In the genomic region with DNA sequence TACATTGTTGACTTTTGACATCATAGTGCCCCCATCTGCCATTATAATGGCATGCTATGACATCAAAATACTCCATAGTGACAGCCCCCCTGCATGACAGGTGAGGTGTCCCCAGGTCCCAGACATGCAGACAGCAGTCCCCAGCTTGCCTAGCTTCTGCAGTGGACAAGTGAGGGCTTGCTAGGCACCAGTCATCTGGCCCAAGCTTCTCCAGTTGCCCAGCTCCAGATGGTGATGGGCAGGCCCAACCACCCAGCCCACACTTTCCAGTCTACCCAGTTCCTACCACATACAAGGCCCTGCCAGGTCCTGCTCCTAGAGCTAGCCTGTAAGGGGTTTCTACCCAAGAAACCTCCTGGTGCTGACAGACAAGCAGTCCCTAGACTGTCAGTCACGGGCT, we compare ENCODE assay signal across 38 mouse cellular contexts. TPM values are rescaled to one million over a fixed set of nuclear protein-coding genes. Genes with fewer than 3 reads are reported as not detected.
"Had no signal": no experiment of that assay in that cellular context is flagged by ENCODE, and none has a peak within 500 bp of the region (broad histone marks: within the 10 kb centered on the region; RNA-seq: fewer than 3 reads in every experiment).

No protein-coding gene starts in this region.

- H3K27ac ChIP-seq: gastrocnemius, adult 2 months; heart, embryonic 13.5 days; heart, embryonic 15.5 days; hindbrain, embryonic 10.5 days; hindbrain, embryonic 12.5 days; hindbrain, embryonic 14.5 days; limb, embryonic 13.5 days; limb, embryonic 15.5 days; liver, embryonic 12.5 days; liver, embryonic 14.5 days had no signal

- H3K27me3 ChIP-seq: heart, embryonic 15.5 days; limb, embryonic 13.5 days; limb, embryonic 15.5 days had no signal

- H3K4me1 ChIP-seq: heart, embryonic 13.5 days; heart, embryonic 15.5 days; hindbrain, embryonic 10.5 days; hindbrain, embryonic 12.5 days; limb, embryonic 13.5 days; limb, embryonic 15.5 days; liver, embryonic 12.5 days had no signal

- H3K36me3 ChIP-seq: heart, embryonic 13.5 days; heart, embryonic 15.5 days; hindbrain, embryonic 10.5 days; hindbrain, embryonic 12.5 days; limb, embryonic 13.5 days; limb, embryonic 15.5 days; liver, embryonic 12.5 days had no signal

- H3K9me3 ChIP-seq: heart, embryonic 13.5 days; heart, embryonic 15.5 days; limb, embryonic 13.5 days; limb, embryonic 15.5 days; liver, embryonic 12.5 days had no signal

- H3K9ac ChIP-seq: heart, embryonic 13.5 days; heart, embryonic 15.5 days; hindbrain, embryonic 12.5 days; hindbrain, embryonic 14.5 days; limb, embryonic 13.5 days; limb, embryonic 15.5 days; liver, embryonic 12.5 days; liver, embryonic 14.5 days had no signal

- H3K4me3 ChIP-seq: gastrocnemius, adult 2 months; heart, embryonic 13.5 days; heart, embryonic 15.5 days; hindbrain, embryonic 10.5 days; hindbrain, embryonic 12.5 days; limb, embryonic 13.5 days; limb, embryonic 15.5 days; liver, embryonic 12.5 days had no signal

- ATAC-seq: hindbrain, embryonic 16.5 days; inflammation-experienced regulatory T-cells, adult 6 months; intestine, embryonic 16.5 days; liver, embryonic 12.5 days had no signal

- H3K4me2 ChIP-seq: heart, embryonic 11.5 days; heart, embryonic 13.5 days; heart, embryonic 15.5 days; hindbrain, embryonic 12.5 days; hindbrain, embryonic 14.5 days; limb, embryonic 13.5 days; limb, embryonic 15.5 days; liver, embryonic 12.5 days had no signal

- DNase-seq: gastrocnemius, adult 2 months; gastrocnemius, postnatal 10 days; gastrocnemius, postnatal 25 days; heart, postnatal 4 days; kidney, adult 11 months; kidney, adult 2 months; kidney, adult 9 months; kidney, postnatal 14 days; kidney, postnatal 36 days; layer of hippocampus, adult 9-11 months; layer of hippocampus, postnatal 36 days; left cerebral cortex, postnatal 4 days had no signal

RNA-seq across cellular contexts. Expression of a gene that starts 21.6 kb away (rescaled TPM):
- total RNA-seq: gastrocnemius, adult 2 months; gastrocnemius, postnatal 10 days; gastrocnemius, postnatal 25 days; granulocyte monocyte progenitor cell, adult 5-6 weeks; heart, postnatal 25 days; layer of hippocampus, adult 18-20 months; layer of hippocampus, adult 8-10 months; layer of hippocampus, postnatal 14 days; layer of hippocampus, postnatal 36 days; left cerebral cortex, adult 18-20 months; left cerebral cortex, adult 8-10 months; left cerebral cortex, postnatal 10 days; left cerebral cortex, postnatal 25 days; left cerebral cortex, postnatal 4 days; liver, adult 2 months had no signal
- polyA plus RNA-seq: frontal cortex, adult 2 months; heart, embryonic 11.5 days; hindbrain, embryonic 10.5 days; hindbrain, embryonic 12.5 days; hindbrain, embryonic 14.5 days; hindbrain, embryonic 16.5 days; kidney, embryonic 16.5 days; limb, embryonic 11.5 days had no signal

RNA-seq across cellular contexts. Expression of a gene that starts 43.6 kb away (rescaled TPM):
- total RNA-seq: granulocyte monocyte progenitor cell, adult 5-6 weeks had no signal
